Mouse (Mus musculus) limb, embryonic 12.5 days (tissue): Measurements from ENCODE around the gene Gk. TPM values are rescaled to one million over a fixed set of nuclear protein-coding genes. Genes with fewer than 3 reads are reported as not detected.

ENCODE experiments used
- ATAC-seq: fragments of 200-750 bp; cut with Nextera tagmentation; 2 replicates; pipeline ENCODE4 v1.8.0; 2017; ENCODE audit warnings: low read depth, moderate TSS enrichment; ENCODE audit not compliant: insufficient number of reproducible peaks, insufficient read depth, low FRiP score, low TSS enrichment
- H3K27ac ChIP-seq: fragments of 300-500 bp; sonication (generic); 2 replicates; pipeline ENCODE4 v1.5.1; 2016; ENCODE audit warnings: mild to moderate bottlenecking, moderate library complexity
- H3K27me3 ChIP-seq: fragments of 300-500 bp; sonication (generic); 2 replicates; pipeline ENCODE4 v1.6.1; 2016; ENCODE audit warnings: mild to moderate bottlenecking, moderate library complexity
- H3K36me3 ChIP-seq: fragments of 300-500 bp; sonication (generic); 2 replicates; pipeline ENCODE4 v1.6.1; 2016; ENCODE audit warnings: mild to moderate bottlenecking, moderate library complexity
- H3K4me1 ChIP-seq: fragments of 300-500 bp; sonication (generic); replicated peaks from 2 replicates; pipeline ENCODE4 v1.6.1; 2016
- H3K4me2 ChIP-seq: fragments of 300-500 bp; sonication (generic); 2 replicates; pipeline ENCODE4 v1.6.1; 2016; ENCODE audit warnings: mild to moderate bottlenecking, moderate library complexity
- H3K4me3 ChIP-seq: fragments of 300-500 bp; sonication (generic); replicated peaks from 2 replicates; pipeline ENCODE4 v1.5.1; 2016; ENCODE audit warnings: mild to moderate bottlenecking
- H3K9ac ChIP-seq: fragments of 300-500 bp; sonication (generic); replicated peaks from 2 replicates; pipeline ENCODE4 v1.6.1; 2016; ENCODE audit warnings: mild to moderate bottlenecking, moderate library complexity
- H3K9me3 ChIP-seq: fragments of 300-500 bp; sonication (generic); 2 replicates; pipeline ENCODE4 v1.6.1; 2016; ENCODE audit warnings: mild to moderate bottlenecking, moderate library complexity
- WGBS: fragments of 180-500 bp; shearing (Covaris S2); methylation state at CpG from one replicate; pipeline ENCODE4 v1.1.7; 2016; 5-methylcytosine and 5-hydroxymethylcytosine counted together
- polyA plus RNA-seq: library from polyadenylated mRNA; unstranded; fragments of >200 nt; fragmentation: Nextera tagmentation; extraction: Ambion mirVana; gene quantifications from 2 replicates; pipeline ENCODE4 v1.2.1, GENCODE M21; 2016

The Gk gene
- polyA plus RNA-seq = 5.3 and 6.8 TPM in 2 replicates

GRCm38 (mm10) chrX:85776544-85777087, at the start of gene Gk:
Gk (minus strand) TSS chrX:85776819.
- Histone ChIP-seq H3K27ac (peak within 1 kb of the TSS; percentile 79; the same call in 1 of the 2 replicates), H3K27me3 (0 out of 2 replicates have a peak, but pooled peaks cover 3% of the 10 kb centered on the region), H3K36me3 (no peaks in the 10 kb centered on the region), H3K9me3 (no peaks in the 10 kb centered on the region), H3K9ac (peak within 1 kb of the TSS; percentile 65), H3K4me2 (peak within 1 kb of the TSS; percentile 60), H3K4me3 (peak within 1 kb of the TSS; percentile 49), H3K4me1 (no peaks in the 10 kb centered on the region)
- WGBS = 18% methylated on average over 34 of the region's 45 CpGs
- peak; percentile 99 for ATAC-seq

- H3K9me3 ChIP-seq = no peaks in the 10 kb centered on the region
- H3K27ac ChIP-seq = no peak overlapping the region
- ATAC-seq = no peak
- no peaks in the 10 kb centered on the region for H3K4me1 ChIP-seq
- no peaks in the 10 kb centered on the region for H3K36me3 ChIP-seq
- H3K9ac ChIP-seq = no peak overlapping the region
- H3K4me3 ChIP-seq = no peak overlapping the region
- WGBS = 83% methylated on average over 4 of the region's 4 CpGs
- H3K4me2 ChIP-seq = no peak overlapping the region
- no peaks in the 10 kb centered on the region for H3K27me3 ChIP-seq
Observed at GRCm38 (mm10) chrX:85804706-85805376, 28.2 kb upstream of the Gk start.

DNA sequence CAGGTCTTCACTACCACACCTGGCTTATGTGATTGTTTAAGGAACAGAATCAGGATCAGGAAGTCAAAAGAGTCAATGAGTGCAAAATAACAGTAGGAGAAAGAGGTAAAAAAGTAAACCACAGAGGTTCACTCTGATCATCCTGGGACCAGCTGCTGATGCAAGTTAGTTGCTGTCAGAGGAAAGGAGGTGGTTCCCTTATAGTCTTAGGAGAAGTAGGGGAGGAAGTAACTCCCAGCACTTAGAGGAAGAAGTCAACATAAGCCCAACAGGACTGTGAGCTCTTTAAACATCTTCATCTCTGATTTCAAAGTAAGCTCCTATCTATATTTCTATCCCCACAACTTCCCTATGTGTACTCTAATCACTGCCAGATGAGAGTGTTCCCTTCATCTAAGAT, 26.4 kb upstream of the Gk start:
- Histone ChIP-seq H3K9ac (no peak overlapping the region), H3K27ac (no peak overlapping the region), H3K27me3 (no peaks in the 10 kb centered on the region), H3K4me2 (no peak overlapping the region), H3K4me1 (no peaks in the 10 kb centered on the region), H3K9me3 (no peaks in the 10 kb centered on the region), H3K4me3 (no peak overlapping the region), H3K36me3 (no peaks in the 10 kb centered on the region)
- ATAC-seq = no peak

GRCm38 (mm10) chrX:85797449-85797848, 20.8 kb upstream of the Gk start:
- Histone ChIP-seq H3K9ac (no peak overlapping the region), H3K9me3 (no peaks in the 10 kb centered on the region), H3K4me3 (no peak overlapping the region), H3K27ac (no peak overlapping the region), H3K36me3 (no peaks in the 10 kb centered on the region), H3K4me2 (no peak overlapping the region), H3K27me3 (no peaks in the 10 kb centered on the region), H3K4me1 (no peaks in the 10 kb centered on the region)
- WGBS = 84% methylated on average over 2 of the region's 2 CpGs
- no peak for ATAC-seq

- Histone ChIP-seq H3K4me2 (no peak overlapping the region), H3K27ac (no peak overlapping the region), H3K4me1 (no peaks in the 10 kb centered on the region), H3K9ac (no peak overlapping the region), H3K36me3 (no peaks in the 10 kb centered on the region), H3K27me3 (0 out of 2 replicates have a peak, but pooled peaks cover 3% of the 10 kb centered on the region), H3K9me3 (no peaks in the 10 kb centered on the region), H3K4me3 (no peak overlapping the region)
- ATAC-seq = no peak
- 78% methylated on average over 3 of the region's 3 CpGs for WGBS
Observed at GRCm38 (mm10) chrX:85778346-85778745, 1.7 kb upstream of the Gk start.

DNA sequence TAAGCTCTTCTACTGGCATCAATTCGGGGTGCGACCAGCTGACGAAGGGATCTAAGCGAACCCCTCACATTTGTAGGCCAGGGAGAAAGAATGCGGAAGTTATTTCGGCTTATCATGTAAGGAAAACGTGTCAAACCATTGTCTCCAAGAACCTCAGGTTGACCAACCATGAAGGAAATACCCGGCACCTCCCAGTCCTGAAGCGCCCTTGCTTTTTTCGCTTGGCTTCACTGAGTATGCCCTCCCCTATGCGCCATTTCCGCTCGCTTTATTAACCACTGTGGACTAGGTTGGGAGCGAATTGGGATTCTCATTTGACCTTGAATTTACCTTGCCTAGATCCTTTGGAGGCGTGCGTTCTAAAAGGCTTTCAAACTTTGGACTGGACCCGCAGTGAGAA, 522 bp upstream of the Gk start:
- Histone ChIP-seq H3K4me3 (peak overlapping the region; percentile 49), H3K27me3 (0 out of 2 replicates have a peak, but pooled peaks cover 3% of the 10 kb centered on the region), H3K9me3 (no peaks in the 10 kb centered on the region), H3K4me2 (peak overlapping the region; percentile 39), H3K9ac (peak overlapping the region; percentile 65), H3K36me3 (no peaks in the 10 kb centered on the region), H3K27ac (peak overlapping the region; percentile 79; the same call in 1 of the 2 replicates), H3K4me1 (no peaks in the 10 kb centered on the region)
- peak; percentile 60; the same call in 1 of the 2 replicates for ATAC-seq
- 19% methylated on average over 17 of the region's 17 CpGs for WGBS

GRCm38 (mm10) chrX:85775879-85776543, 608 bp downstream of the Gk start:
- Histone ChIP-seq H3K4me3 (peak overlapping the region; percentile 49), H3K4me1 (no peaks in the 10 kb centered on the region), H3K27ac (no peak overlapping the region), H3K27me3 (0 out of 2 replicates have a peak, but pooled peaks cover 3% of the 10 kb centered on the region), H3K9ac (peak overlapping the region; percentile 51), H3K36me3 (no peaks in the 10 kb centered on the region), H3K4me2 (peak overlapping the region; percentile 60), H3K9me3 (no peaks in the 10 kb centered on the region)
- WGBS = 33% methylated on average over 22 of the region's 22 CpGs
- ATAC-seq = no peak; the same call in none of the 2 replicates

- Histone ChIP-seq H3K27ac (no peak overlapping the region), H3K4me3 (no peak overlapping the region), H3K9me3 (no peaks in the 10 kb centered on the region), H3K9ac (no peak overlapping the region), H3K4me1 (no peaks in the 10 kb centered on the region), H3K36me3 (no peaks in the 10 kb centered on the region), H3K27me3 (0 out of 2 replicates have a peak, but pooled peaks cover 3% of the 10 kb centered on the region), H3K4me2 (no peak overlapping the region)
- WGBS = 82% methylated on average over 3 of the region's 3 CpGs
- ATAC-seq = no peak
Observed at GRCm38 (mm10) chrX:85771303-85771702, 5.3 kb downstream of the Gk start.

DNA sequence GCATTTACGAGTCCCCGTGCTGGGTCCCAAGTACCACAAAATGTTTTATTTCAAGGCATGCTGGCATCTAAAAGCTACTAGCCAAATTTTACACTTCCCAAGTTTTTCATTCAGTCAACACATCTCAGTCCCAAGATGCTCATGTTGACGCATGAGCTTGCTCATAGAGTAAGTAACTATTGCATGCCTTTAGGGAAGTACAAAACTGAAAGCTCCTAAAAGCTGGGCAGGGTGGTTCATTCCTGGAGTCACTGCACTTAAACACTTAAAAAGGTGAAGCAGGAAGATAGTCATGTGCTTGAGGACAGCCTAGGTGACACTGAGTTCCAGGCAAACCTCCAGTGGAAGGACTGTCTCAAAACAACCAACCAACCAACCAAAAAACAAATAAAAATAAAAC, 5.9 kb downstream of the Gk start:
- Histone ChIP-seq H3K36me3 (no peaks in the 10 kb centered on the region), H3K9ac (no peak overlapping the region), H3K4me3 (no peak overlapping the region), H3K9me3 (no peaks in the 10 kb centered on the region), H3K4me1 (no peaks in the 10 kb centered on the region), H3K27ac (no peak overlapping the region), H3K4me2 (no peak overlapping the region), H3K27me3 (0 out of 2 replicates have a peak, but pooled peaks cover 1% of the 10 kb centered on the region)
- ATAC-seq = no peak
- WGBS = 72% methylated on average over 3 of the region's 3 CpGs

- Histone ChIP-seq H3K36me3 (no peaks in the 10 kb centered on the region), H3K27me3 (no peaks in the 10 kb centered on the region), H3K9me3 (no peaks in the 10 kb centered on the region), H3K4me1 (no peaks in the 10 kb centered on the region), H3K4me2 (no peak overlapping the region), H3K9ac (no peak overlapping the region), H3K27ac (no peak overlapping the region), H3K4me3 (no peak overlapping the region)
- no peak for ATAC-seq
- 65% methylated on average over 2 of the region's 2 CpGs for WGBS
Observed at GRCm38 (mm10) chrX:85768578-85768977, 8.0 kb downstream of the Gk start.

DNA sequence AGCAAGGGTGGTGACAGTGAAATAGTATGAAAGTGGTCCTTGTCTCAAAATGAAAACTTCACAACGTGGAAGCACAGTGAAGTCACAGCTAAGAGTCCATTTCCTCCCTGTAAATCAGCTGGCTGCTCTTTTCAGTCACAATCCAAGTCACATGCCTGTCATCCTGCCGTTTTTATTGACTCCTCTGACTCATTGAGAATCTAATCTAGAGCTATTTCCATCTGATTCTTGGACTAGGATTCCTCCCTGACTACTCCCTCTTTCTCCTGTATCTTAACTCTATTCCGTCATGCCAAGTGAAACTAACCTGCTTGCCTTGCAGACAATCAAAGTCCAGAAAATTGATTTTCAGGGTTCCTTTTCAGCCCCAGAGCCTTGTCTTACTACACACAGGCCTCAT, 20.6 kb downstream of the Gk start:
- Histone ChIP-seq H3K9ac (no peak overlapping the region), H3K27me3 (no peaks in the 10 kb centered on the region), H3K27ac (no peak overlapping the region), H3K4me1 (no peaks in the 10 kb centered on the region), H3K4me3 (no peak overlapping the region), H3K4me2 (no peak overlapping the region), H3K9me3 (no peaks in the 10 kb centered on the region), H3K36me3 (no peaks in the 10 kb centered on the region)
- WGBS = 63% methylated on average over 3 of the region's 3 CpGs
- ATAC-seq = no peak
